In genomic region chr14:22686886-22687285, GRCm38 (mm10) we compare ENCODE assay signal across 19 mouse cellular contexts.
DNase-seq lines count a peak whose midpoint lies in the region; ATAC-seq and TF ChIP-seq lines count a peak whose summit lies in the region.
"Had no signal": no experiment of that assay in that cellular context is flagged by ENCODE, and none has a peak within 500 bp of the region (broad histone marks: within the 10 kb centered on the region; RNA-seq: fewer than 3 reads in every experiment).

No protein-coding gene starts in this region.

- no peak for TF ChIP-seq CTCF in lung, embryonic 14.5 days (IDR thresholded peaks at IDR 0.05; ENCODE audit: low read depth)
- TF ChIP-seq CTCF in lung, postnatal 0 days (IDR thresholded peaks at IDR 0.05), result no peak

- H3K36me3 ChIP-seq in lung, embryonic 14.5 days (ENCODE audit: insufficient read depth), result no peaks in the 10 kb centered on the region
- H3K36me3 ChIP-seq in lung, postnatal 0 days (ENCODE audit: insufficient read depth, low read length), result no peaks in the 10 kb centered on the region
- H3K36me3 ChIP-seq in hindbrain, embryonic 10.5 days, result no peaks in the 10 kb centered on the region
- H3K36me3 ChIP-seq: embryonic facial prominence, embryonic 13.5 days; hindbrain, embryonic 12.5 days; midbrain, embryonic 10.5 days; neural tube, embryonic 13.5 days had no signal

- H3K9me3 ChIP-seq in lung, embryonic 14.5 days (ENCODE audit: low read depth, low read length), result no peaks in the 10 kb centered on the region
- H3K9me3 ChIP-seq in lung, postnatal 0 days (ENCODE audit: low read length), result no peaks in the 10 kb centered on the region
- H3K9me3 ChIP-seq in hindbrain, embryonic 10.5 days, result no peaks in the 10 kb centered on the region
- H3K9me3 ChIP-seq: embryonic facial prominence, embryonic 13.5 days; hindbrain, embryonic 12.5 days; midbrain, embryonic 10.5 days; neural tube, embryonic 13.5 days had no signal

- peak overlapping the region; percentile 79 for H3K27ac ChIP-seq in lung, embryonic 14.5 days (ENCODE audit: low read depth)
- no peak overlapping the region for H3K27ac ChIP-seq in lung, postnatal 0 days (ENCODE audit: low read length)
- H3K27ac ChIP-seq in hindbrain, embryonic 10.5 days, result no peak overlapping the region
- H3K27ac ChIP-seq: embryonic facial prominence, embryonic 13.5 days; heart, adult 2 months; hindbrain, embryonic 12.5 days; midbrain, embryonic 10.5 days; neural tube, embryonic 13.5 days had no signal

- ATAC-seq in lung, embryonic 14.5 days (ENCODE audit: insufficient read depth), result peak; percentile 69; the same call in 1 of the 2 replicates
- no peak for ATAC-seq in lung, postnatal 0 days

- intact Hi-C loops in heart, postnatal 36 days (cut with DNase I), result no loop called here

- 26% methylated on average over 4 of the region's 4 CpGs for WGBS in lung, embryonic 14.5 days
- 45% methylated on average over 4 of the region's 4 CpGs for WGBS in lung, postnatal 0 days
- WGBS in hindbrain, embryonic 10.5 days, result 66% methylated on average over 4 of the region's 4 CpGs

- peak; percentile 15 for DNase-seq in gastrocnemius, adult 18-20 months (ENCODE audit: low spot score)
- no peak for DNase-seq in gastrocnemius, adult 8-10 months (ENCODE audit: low spot score in 2 of 2)
- DNase-seq in lung, embryonic 14.5 days, result peak; percentile 80
- DNase-seq in lung, postnatal 0 days (ENCODE audit: low spot score), result no peak
- peak; percentile 3 to 18 for DNase-seq in heart, postnatal 36 days
- DNase-seq in lung, postnatal 4 days, result peak; percentile 21 to 41
- no peak for DNase-seq in hindbrain, embryonic 10.5 days (ENCODE audit: low spot score)
- DNase-seq: adrenal gland, postnatal 10 days; cerebellum, adult 11 months; kidney, adult 9 months; layer of hippocampus, postnatal 36 days; liver; right cerebral cortex, postnatal 14 days; thymus, postnatal 4 days had no signal

- no peak for TF ChIP-seq EP300 in lung, postnatal 0 days (IDR thresholded peaks at IDR 0.05)

- H3K4me1 ChIP-seq in lung, embryonic 14.5 days (ENCODE audit: insufficient read depth), result peaks cover 10% of the 10 kb centered on the region
- H3K4me1 ChIP-seq in lung, postnatal 0 days (ENCODE audit: insufficient read depth, low read depth, low read length), result no peaks in the 10 kb centered on the region
- H3K4me1 ChIP-seq in hindbrain, embryonic 10.5 days (replicated peaks), result no peaks in the 10 kb centered on the region
- H3K4me1 ChIP-seq: hindbrain, embryonic 12.5 days; midbrain, embryonic 10.5 days; neural tube, embryonic 13.5 days had no signal

- H3K4me3 ChIP-seq in lung, embryonic 14.5 days (ENCODE audit: low read depth, low read length), result no peak overlapping the region
- H3K4me3 ChIP-seq in lung, postnatal 0 days (ENCODE audit: low read depth, low read length), result no peak overlapping the region
- no peak overlapping the region for H3K4me3 ChIP-seq in hindbrain, embryonic 10.5 days
- H3K4me3 ChIP-seq: embryonic facial prominence, embryonic 13.5 days; heart, adult 2 months; hindbrain, embryonic 12.5 days; midbrain, embryonic 10.5 days; neural tube, embryonic 13.5 days had no signal

- H3K27me3 ChIP-seq in lung, embryonic 14.5 days (ENCODE audit: insufficient read depth, low read length), result no peaks in the 10 kb centered on the region
- H3K27me3 ChIP-seq in lung, postnatal 0 days (replicated peaks; ENCODE audit: insufficient read depth, low read length), result no peaks in the 10 kb centered on the region
- peaks cover 16% of the 10 kb centered on the region; the same call in 1 of the 2 replicates for H3K27me3 ChIP-seq in hindbrain, embryonic 10.5 days (ENCODE audit: insufficient read depth, poor library complexity, severe bottlenecking)
- H3K27me3 ChIP-seq: embryonic facial prominence, embryonic 13.5 days; neural tube, embryonic 13.5 days had no signal

- no peak overlapping the region for H3K4me2 ChIP-seq in lung, embryonic 14.5 days
- no peak overlapping the region for H3K4me2 ChIP-seq in lung, postnatal 0 days (replicated peaks; ENCODE audit: low read depth, low read length)
- H3K4me2 ChIP-seq: embryonic facial prominence, embryonic 13.5 days; hindbrain, embryonic 12.5 days; neural tube, embryonic 13.5 days had no signal

- H3K9ac ChIP-seq in lung, embryonic 14.5 days, result no peak overlapping the region
- H3K9ac ChIP-seq in lung, postnatal 0 days (replicated peaks; ENCODE audit: low read depth), result no peak overlapping the region
- H3K9ac ChIP-seq: embryonic facial prominence, embryonic 13.5 days; hindbrain, embryonic 12.5 days; neural tube, embryonic 13.5 days had no signal

Comparison
In these comparisons a context has a peak if more than half of its experiments do, and no peak if none do; other contexts are left out.
1. DNase-seq: peak in gastrocnemius, adult 18-20 months (single experiment), lung, embryonic 14.5 days (single experiment), heart, postnatal 36 days (2 of 2) and lung, postnatal 4 days (2 of 2); none in gastrocnemius, adult 8-10 months (0 of 2), lung, postnatal 0 days (single experiment) and hindbrain, embryonic 10.5 days (single experiment).